Comparison of ENCODE assay signal across 11 mouse cellular contexts in the genomic region with DNA sequence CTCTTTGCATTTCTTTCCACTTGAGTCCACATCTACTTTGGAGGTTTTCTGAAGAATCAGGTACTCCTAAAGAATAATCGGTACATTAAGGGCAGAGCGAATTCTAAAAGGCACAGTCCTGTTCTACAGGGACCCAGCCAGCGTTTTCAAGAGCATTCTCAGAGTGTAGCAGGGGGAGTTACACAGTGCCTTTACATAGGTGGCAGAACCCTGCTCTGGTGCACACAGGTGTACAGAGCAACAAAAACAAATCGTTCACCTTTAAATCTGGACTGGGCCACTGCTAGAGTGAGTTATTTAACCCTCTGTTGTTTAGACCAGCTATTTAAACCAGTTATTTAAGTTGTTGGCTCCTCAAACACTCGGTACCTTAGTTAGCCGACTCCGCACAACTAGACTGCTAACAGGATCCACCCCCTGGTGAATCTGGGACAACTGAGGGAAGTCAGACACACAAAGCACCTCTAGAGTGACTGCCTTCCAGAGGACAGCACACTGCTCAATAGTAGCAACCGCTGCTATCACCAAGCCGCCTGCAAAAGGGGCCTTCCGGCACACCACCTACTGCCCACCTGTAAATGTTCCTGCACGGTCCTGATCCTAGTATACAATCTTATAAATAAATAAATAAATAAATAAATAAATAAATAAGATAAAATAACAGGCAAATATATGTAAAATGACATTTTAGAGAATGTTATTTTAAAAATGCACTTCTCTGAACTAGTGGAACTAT. TPM values are rescaled to one million over a fixed set of nuclear protein-coding genes. Genes with fewer than 3 reads are reported as not detected.
DNase-seq lines count a peak whose midpoint lies in the region; ATAC-seq lines count a peak whose summit lies in the region.
"Had no signal": no experiment of that assay in that cellular context is flagged by ENCODE, and none has a peak within 500 bp of the region (broad histone marks: within the 10 kb centered on the region; RNA-seq: fewer than 3 reads in every experiment).

No protein-coding gene starts in this region.

- no peak for DNase-seq in embryonic facial prominence, embryonic 11.5 days (ENCODE audit: low spot score)
- DNase-seq in gastrocnemius, adult 8-10 months (ENCODE audit: low spot score in 2 of 2): no peak
- DNase-seq in ovary, postnatal 10 days (ENCODE audit: low spot score): no peak
- DNase-seq in heart, postnatal 14 days: no peak
- DNase-seq: kidney, adult 9 months; layer of hippocampus, adult 9-11 months; lung, adult 2 months had no signal

- intact Hi-C loops in heart, postnatal 14 days (cut with DNase I): no loop called here

- no peak overlapping the region for H3K4me2 ChIP-seq in embryonic facial prominence, embryonic 11.5 days (ENCODE audit: low read depth, low read length)
- H3K4me2 ChIP-seq in embryonic facial prominence, embryonic 15.5 days (replicated peaks): peak overlapping the region; percentile 22; the same call in 1 of the 2 replicates
- peak overlapping the region; percentile 37 for H3K4me2 ChIP-seq in hindbrain, embryonic 13.5 days
- peak overlapping the region; percentile 44 for H3K4me2 ChIP-seq in midbrain, embryonic 16.5 days (ENCODE audit: low read length)

- ATAC-seq in embryonic facial prominence, embryonic 11.5 days (replicated peaks; ENCODE audit: insufficient number of reproducible peaks, low FRiP score, low TSS enrichment, low read depth): peak; percentile 53; the same call in 1 of the 2 replicates
- no peak for ATAC-seq in embryonic facial prominence, embryonic 15.5 days (ENCODE audit: insufficient number of reproducible peaks, low FRiP score, low TSS enrichment, low read depth)
- no peak for ATAC-seq in hindbrain, embryonic 13.5 days (ENCODE audit: low FRiP score)
- ATAC-seq in midbrain, embryonic 16.5 days: 0 out of 2 replicates have a peak, but pooled peaks have one; percentile 57

- no peaks in the 10 kb centered on the region for H3K9me3 ChIP-seq in embryonic facial prominence, embryonic 11.5 days (replicated peaks; ENCODE audit: control insufficient read depth, low read length)
- H3K9me3 ChIP-seq in embryonic facial prominence, embryonic 15.5 days (replicated peaks): no peaks in the 10 kb centered on the region
- no peaks in the 10 kb centered on the region for H3K9me3 ChIP-seq in hindbrain, embryonic 13.5 days
- H3K9me3 ChIP-seq in midbrain, embryonic 16.5 days (replicated peaks; ENCODE audit: control insufficient read depth, low read length, poor library complexity, severe bottlenecking): no peaks in the 10 kb centered on the region
- H3K9me3 ChIP-seq: megakaryocyte, embryonic 14.5 days had no signal

- WGBS in embryonic facial prominence, embryonic 11.5 days: 54% methylated on average over 11 of the region's 11 CpGs
- 57% methylated on average over 11 of the region's 11 CpGs for WGBS in embryonic facial prominence, embryonic 15.5 days
- WGBS in hindbrain, embryonic 13.5 days: 55% methylated on average over 11 of the region's 11 CpGs
- 45% methylated on average over 11 of the region's 11 CpGs for WGBS in midbrain, embryonic 16.5 days

- no peak overlapping the region for H3K4me3 ChIP-seq in embryonic facial prominence, embryonic 11.5 days (ENCODE audit: low read depth, low read length)
- H3K4me3 ChIP-seq in embryonic facial prominence, embryonic 15.5 days (replicated peaks): no peak overlapping the region
- 0 out of 2 replicates have a peak overlapping the region, but pooled peaks have one; percentile 15 for H3K4me3 ChIP-seq in hindbrain, embryonic 13.5 days
- no peak overlapping the region for H3K4me3 ChIP-seq in midbrain, embryonic 16.5 days (ENCODE audit: low read depth, low read length)
- H3K4me3 ChIP-seq: megakaryocyte, embryonic 14.5 days had no signal

- H3K9ac ChIP-seq in embryonic facial prominence, embryonic 11.5 days (replicated peaks; ENCODE audit: low read length): no peak overlapping the region
- no peak overlapping the region for H3K9ac ChIP-seq in embryonic facial prominence, embryonic 15.5 days
- no peak overlapping the region for H3K9ac ChIP-seq in hindbrain, embryonic 13.5 days
- no peak overlapping the region for H3K9ac ChIP-seq in midbrain, embryonic 16.5 days (ENCODE audit: low read depth, low read length)

- 0 out of 2 replicates have a peak overlapping the region, but pooled peaks have one; percentile 22 for H3K27ac ChIP-seq in embryonic facial prominence, embryonic 11.5 days (replicated peaks; ENCODE audit: low read depth, low read length)
- no peak overlapping the region for H3K27ac ChIP-seq in embryonic facial prominence, embryonic 15.5 days (replicated peaks)
- no peak overlapping the region for H3K27ac ChIP-seq in hindbrain, embryonic 13.5 days
- H3K27ac ChIP-seq in midbrain, embryonic 16.5 days (ENCODE audit: low read length): peak overlapping the region; percentile 22; the same call in 1 of the 2 replicates

- H3K4me1 ChIP-seq in embryonic facial prominence, embryonic 11.5 days (ENCODE audit: control insufficient read depth, insufficient read depth, low read length): no peaks in the 10 kb centered on the region
- peaks cover 9% of the 10 kb centered on the region; the same call in 1 of the 2 replicates for H3K4me1 ChIP-seq in embryonic facial prominence, embryonic 15.5 days
- peaks cover 18% of the 10 kb centered on the region for H3K4me1 ChIP-seq in hindbrain, embryonic 13.5 days (replicated peaks)
- H3K4me1 ChIP-seq in midbrain, embryonic 16.5 days (ENCODE audit: control insufficient read depth, insufficient read depth, low read length): peaks cover 9% of the 10 kb centered on the region

- H3K27me3 ChIP-seq in embryonic facial prominence, embryonic 11.5 days (ENCODE audit: control insufficient read depth, insufficient read depth, low read length): no peaks in the 10 kb centered on the region
- no peaks in the 10 kb centered on the region for H3K27me3 ChIP-seq in embryonic facial prominence, embryonic 15.5 days
- no peaks in the 10 kb centered on the region for H3K27me3 ChIP-seq in hindbrain, embryonic 13.5 days
- H3K27me3 ChIP-seq in midbrain, embryonic 16.5 days (ENCODE audit: control insufficient read depth, insufficient read depth, low read depth, low read length): no peaks in the 10 kb centered on the region
- H3K27me3 ChIP-seq: megakaryocyte, embryonic 14.5 days had no signal

- H3K36me3 ChIP-seq in embryonic facial prominence, embryonic 11.5 days (replicated peaks; ENCODE audit: control insufficient read depth, insufficient read depth, low read depth, low read length): no peaks in the 10 kb centered on the region
- H3K36me3 ChIP-seq in embryonic facial prominence, embryonic 15.5 days: no peaks in the 10 kb centered on the region
- H3K36me3 ChIP-seq in hindbrain, embryonic 13.5 days: no peaks in the 10 kb centered on the region
- H3K36me3 ChIP-seq in midbrain, embryonic 16.5 days (ENCODE audit: control insufficient read depth, insufficient read depth, low read length): no peaks in the 10 kb centered on the region

RNA-seq across cellular contexts. Expression of gene Rwdd3, which starts 14.9 kb away (rescaled TPM):
- 3.6 and 5.5 TPM in 2 replicates for polyA plus RNA-seq in embryonic facial prominence, embryonic 11.5 days (2014; fragmentation: Nextera tagmentation; extraction: Ambion mirVana)
- 8.1 and 9.2 TPM in 2 replicates for polyA plus RNA-seq in embryonic facial prominence, embryonic 15.5 days (2015; fragmentation: Nextera tagmentation; extraction: Ambion mirVana)
- polyA plus RNA-seq in hindbrain, embryonic 13.5 days (2015; fragmentation: Nextera tagmentation; extraction: Ambion mirVana): 4.6 and 6.4 TPM in 2 replicates
- 5.1 and 7.7 TPM in 2 replicates for polyA plus RNA-seq in midbrain, embryonic 16.5 days (2015; fragmentation: Nextera tagmentation; extraction: Ambion mirVana)
- total RNA-seq in gastrocnemius, adult 8-10 months (2022): 1 to 10 TPM; 1.8 to 4.5 (median 3.1) TPM
- total RNA-seq in heart, postnatal 14 days (2021): 1 to 10 TPM; 1.3 to 1.9 TPM

Comparison
In these comparisons a context has a peak if more than half of its experiments do, and no peak if none do; other contexts are left out.
1. ATAC-seq: peak in embryonic facial prominence, embryonic 11.5 days (single experiment) and midbrain, embryonic 16.5 days (single experiment); none in embryonic facial prominence, embryonic 15.5 days (single experiment) and hindbrain, embryonic 13.5 days (single experiment).
2. H3K27ac ChIP-seq: peak in embryonic facial prominence, embryonic 11.5 days (single experiment) and midbrain, embryonic 16.5 days (single experiment); none in embryonic facial prominence, embryonic 15.5 days (single experiment) and hindbrain, embryonic 13.5 days (single experiment).